Mouse (Mus musculus) layer of hippocampus, adult 8-10 months (tissue): ENCODE results near the gene Barhl1. TPM values are rescaled to one million over a fixed set of nuclear protein-coding genes. Genes with fewer than 3 reads are reported as not detected.

Experiments
- DNase-seq, 2 experiments: peaks; one replicate each; pipeline ENCODE4 v3.0.0; 2022; ENCODE audit warnings: low spot score in 2 of 2
- total RNA-seq, 4 experiments: library from RNA; stranded (reverse); gene quantifications; 2 replicates each; pipeline ENCODE4 v1.2.4; 2022

Barhl1 gene
- total RNA-seq = not detected

DNA sequence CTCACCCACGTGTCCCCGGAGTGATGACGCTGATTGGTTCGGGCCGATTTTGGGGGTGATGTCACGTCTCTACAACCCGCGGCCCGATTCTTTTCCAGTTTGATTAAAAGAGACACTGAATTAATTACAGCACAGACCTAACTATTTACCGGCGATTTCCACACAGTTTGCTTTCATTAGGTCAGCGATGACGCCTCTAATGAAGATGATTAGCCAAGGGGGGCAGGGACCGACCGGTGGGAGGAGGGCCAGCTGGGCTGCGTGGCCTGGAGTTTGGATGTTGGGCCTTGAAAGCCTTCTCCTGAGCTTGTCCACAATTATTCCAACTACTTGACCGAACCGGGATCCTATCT is at the start of gene Barhl1:
Gene Barhl1, minus strand, starts transcription at position 156 of the 353 bp plus-strand sequence.
- DNase-seq = no peak

DNA sequence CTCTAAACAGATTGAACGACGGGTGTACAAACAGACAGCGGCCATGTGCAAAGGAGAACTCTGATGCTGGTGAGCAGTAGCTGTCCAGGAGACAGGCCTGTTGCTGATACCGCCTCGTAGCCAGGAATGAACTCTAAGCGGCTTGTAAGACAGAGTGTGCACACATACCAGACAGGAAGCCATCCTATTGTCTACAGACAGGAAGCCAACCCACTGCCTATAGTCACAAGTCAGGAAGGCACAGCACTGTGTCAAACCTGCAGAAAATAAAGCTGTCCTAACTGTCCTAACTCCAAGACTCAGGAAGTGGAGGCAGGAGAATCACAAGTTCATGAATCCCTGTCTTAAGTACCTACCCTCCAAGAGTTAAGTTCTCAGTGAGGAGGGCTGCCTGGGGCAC is 47.1 kb upstream of the Barhl1 start:
- no peak for DNase-seq

GRCm38 (mm10) chr2:28961636-28962035 is 45.2 kb upstream of the Barhl1 start:
- no peak for DNase-seq

DNA sequence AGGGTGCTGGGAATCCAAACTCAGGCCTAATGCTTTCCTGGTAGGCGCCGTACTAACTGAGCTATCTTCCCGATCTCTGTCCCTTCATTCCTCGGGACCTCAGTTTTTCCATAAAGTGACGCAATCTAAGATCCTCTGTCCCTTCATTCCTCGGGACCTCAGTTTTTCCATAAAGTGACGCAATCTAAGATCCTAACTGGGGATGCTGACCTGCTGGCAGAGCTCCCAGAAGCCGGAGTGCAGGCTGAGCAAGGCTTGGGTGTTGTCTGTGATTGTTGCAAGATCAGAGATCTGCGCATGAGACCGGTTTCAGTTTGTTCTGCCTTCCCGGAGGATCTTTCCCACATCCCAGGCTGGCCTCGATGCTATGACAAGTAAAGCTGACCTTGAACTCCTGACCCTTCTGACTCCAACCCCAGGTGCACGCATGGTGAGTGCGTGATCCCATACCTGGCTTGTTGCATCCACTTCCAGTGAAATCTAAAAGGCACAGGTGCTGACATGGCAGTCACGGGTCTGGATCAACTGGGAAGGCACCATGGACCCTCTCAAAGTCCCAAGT is 44.6 kb upstream of the Barhl1 start:
- DNase-seq = no peak

DNA sequence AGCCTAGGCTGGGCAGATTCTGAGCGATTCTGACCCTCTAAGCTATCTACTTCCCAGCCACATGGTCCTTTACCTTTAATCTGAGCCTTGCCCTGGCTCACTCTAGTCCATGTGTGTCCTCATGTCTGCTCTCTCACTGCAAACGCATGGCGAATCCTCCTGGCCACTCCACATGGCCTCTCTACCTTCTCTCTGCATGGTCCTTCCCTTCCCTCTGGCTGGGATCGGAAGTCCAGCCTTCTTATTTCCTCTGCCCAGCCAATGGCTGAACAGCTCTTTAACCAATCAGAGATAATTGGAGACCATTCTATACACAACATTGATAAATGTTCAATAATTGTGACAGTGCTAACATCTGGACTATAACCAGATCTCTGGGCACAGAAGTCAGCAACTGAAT is 40.4 kb upstream of the Barhl1 start:
- no peak for DNase-seq

DNA sequence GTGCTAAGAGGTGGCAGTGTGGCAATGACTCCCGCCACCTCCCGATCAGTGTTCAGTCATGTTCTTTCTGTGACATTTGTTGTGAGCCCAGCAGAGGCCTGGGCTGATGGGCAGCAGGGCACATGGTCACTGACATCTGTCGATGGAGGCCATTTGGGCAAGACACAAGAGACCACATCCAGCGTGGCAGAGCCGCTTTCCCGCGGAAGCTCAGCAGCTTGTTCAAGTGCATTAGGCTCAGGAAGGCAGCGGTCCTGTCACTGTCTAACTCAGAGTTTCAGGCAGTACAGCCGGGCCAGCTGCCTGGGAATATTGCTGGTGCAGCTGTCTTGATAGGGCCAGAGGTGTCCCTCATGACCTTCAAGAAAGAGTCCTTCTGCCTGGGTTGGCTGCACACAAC is 38.1 kb upstream of the Barhl1 start:
- no peak for DNase-seq

- no peak for DNase-seq
These were observed 36.5 kb upstream of the Barhl1 start for GRCm38 (mm10) chr2:28952981-28953380.

DNA sequence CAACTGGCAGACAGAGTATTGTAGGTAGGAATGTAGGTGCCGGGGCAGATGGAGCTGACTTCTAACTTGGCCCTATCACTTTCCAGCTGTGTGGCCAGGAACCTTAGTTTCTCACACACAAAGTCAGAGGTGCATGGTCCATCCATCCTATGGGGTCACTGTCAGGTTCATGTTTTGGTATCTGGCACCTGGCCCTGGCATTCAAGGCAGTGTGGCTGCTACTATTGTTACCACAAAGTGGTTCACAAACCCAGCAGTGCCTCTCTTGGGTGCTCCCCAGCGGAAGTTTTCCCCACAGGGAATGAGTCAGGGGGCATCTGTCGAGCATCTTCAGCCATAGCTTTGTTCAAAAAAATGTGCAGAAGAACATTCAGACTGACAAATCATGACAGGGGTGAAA is 29.8 kb upstream of the Barhl1 start:
- no peak for DNase-seq

- no peak for DNase-seq
These were observed 28.9 kb upstream of the Barhl1 start for GRCm38 (mm10) chr2:28945388-28945787.

DNA sequence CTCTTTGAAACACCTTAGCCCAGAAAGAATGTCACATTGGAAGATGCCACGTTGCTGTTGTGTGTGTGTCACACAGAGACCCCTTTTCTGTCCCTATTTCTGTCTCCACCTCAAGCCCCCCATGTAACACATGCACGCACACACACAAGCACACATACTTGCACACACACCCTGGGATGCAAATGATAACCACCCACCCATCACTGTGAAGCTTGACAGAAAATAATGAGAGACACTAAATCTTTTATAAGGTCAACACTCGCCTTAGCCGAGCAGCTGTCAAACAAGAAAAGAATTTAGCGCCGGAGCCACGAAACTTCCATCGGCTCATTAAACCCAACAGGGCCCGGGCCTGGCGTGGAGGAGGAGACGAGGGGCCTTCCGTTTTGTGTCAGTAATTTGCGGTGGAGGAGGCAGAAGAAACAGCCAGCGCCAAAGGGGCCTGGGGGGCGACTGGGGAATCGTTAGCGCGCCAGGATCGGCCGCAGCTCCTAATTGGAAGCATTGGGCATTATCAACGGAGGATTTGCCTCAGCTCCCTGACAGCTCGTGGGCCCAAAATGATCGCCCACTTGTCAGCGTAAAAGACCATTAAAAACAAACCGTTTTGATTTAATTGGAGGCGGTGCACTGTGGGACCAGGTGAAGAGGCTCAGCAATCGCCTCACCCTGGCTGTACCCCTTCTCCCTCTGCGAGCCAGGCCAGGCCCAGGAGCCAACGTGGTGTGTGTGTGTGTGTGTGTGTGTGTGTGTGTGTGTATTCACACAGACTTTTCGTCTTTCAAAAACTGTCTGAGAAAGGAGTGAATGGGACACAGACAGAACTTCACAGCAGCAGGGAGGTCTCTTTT is 27.4 kb upstream of the Barhl1 start:
- no peak for DNase-seq

DNA sequence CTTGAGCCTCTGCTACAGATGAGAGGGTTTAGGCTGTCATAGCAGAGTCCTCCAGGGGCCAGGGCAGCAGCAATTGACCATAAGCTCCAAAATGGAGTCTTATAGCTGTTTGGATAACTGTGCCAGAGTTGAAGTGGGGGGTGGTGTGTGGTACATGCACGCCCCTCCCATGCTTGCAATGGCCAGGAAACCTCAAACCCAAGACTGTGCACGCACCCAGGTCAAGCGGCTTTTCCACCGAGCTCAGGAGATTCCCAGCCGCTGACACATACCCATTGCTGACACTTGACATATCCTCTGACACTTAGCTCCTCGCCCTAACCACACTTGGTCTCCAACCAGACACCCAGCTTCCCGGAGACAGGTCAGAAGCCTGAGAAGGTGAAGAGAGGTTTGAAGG is 22.5 kb upstream of the Barhl1 start:
- no peak for DNase-seq

GRCm38 (mm10) chr2:28930571-28930970 is 14.1 kb upstream of the Barhl1 start:
- DNase-seq = no peak

GRCm38 (mm10) chr2:28923912-28924311 is 7.4 kb upstream of the Barhl1 start:
- peak; percentile 38 to 62 for DNase-seq

- no peak for DNase-seq
These were observed 2.5 kb upstream of the Barhl1 start for GRCm38 (mm10) chr2:28919001-28919400.

- DNase-seq = no peak
These were observed 1.3 kb upstream of the Barhl1 start for GRCm38 (mm10) chr2:28917518-28918361.

- no peak for DNase-seq
These were observed 669 bp upstream of the Barhl1 start for GRCm38 (mm10) chr2:28917156-28917517.

DNA sequence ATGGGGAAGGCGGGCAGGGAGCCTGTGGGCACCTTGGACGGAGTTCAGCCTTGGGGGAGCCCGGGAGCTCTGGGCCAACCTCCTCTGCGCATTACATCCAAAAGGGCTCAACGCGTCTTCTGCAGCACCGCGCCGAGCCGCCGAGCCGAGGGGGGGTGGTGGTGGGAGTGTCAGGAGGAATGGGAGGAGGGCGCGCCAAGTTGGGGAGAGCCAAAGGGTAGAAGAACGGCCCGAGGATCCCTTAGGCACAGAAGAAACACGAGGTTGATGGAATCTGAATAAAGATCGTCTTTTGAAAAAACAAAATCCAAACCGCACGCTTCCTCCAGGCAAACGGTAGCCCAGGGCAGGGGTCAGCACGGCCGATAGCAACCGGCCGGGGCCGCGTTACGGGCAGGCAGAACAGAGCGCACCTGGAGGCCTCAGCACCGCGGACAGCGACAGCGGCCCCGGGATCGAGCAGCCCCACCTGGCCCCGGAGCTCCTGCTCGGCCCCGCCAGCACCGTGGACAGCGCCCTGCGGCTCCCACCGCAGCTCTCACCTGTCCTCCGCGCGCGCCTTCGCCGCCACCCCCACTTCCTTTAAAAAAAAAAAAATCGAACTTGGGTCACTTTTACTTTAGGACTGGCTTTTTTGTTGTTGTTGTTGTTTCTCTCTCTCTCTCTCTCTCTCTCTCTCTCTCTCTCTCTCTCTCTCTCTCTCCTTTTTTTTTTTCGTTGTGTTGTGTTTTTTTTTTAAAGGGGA is 528 bp downstream of the Barhl1 start:
- no peak for DNase-seq

DNA sequence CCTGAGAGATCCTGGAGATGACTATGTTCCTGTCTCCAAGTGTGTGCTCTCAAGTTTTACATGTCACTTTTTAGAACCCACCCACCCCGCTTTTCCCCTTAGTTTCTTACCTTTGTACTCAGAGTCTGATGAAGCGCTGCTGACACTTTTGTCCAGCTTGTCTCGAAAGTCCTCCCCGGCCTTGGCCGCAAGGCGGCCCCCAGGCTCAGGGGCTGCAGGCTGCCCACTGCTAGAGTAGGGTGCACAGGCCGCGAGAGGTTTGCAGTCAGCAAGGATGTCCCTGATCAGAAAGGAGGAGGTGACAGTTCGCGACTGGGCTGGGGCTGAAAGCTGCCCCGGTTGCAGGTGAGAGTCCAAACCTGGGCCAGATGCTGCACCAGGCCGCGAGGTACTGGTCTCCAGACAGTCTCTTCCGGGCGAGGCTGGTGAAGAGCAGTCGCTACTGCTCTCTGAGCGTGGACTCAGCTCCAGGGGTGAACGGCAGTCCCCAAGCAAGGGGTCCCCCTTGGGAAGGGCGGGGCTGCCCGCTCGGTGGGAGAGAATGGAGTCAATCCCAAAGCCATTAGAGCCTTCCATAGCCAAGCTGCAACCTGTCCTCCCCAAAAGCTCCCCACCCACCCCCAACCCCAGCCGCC is 1.2 kb downstream of the Barhl1 start:
- no peak for DNase-seq

DNA sequence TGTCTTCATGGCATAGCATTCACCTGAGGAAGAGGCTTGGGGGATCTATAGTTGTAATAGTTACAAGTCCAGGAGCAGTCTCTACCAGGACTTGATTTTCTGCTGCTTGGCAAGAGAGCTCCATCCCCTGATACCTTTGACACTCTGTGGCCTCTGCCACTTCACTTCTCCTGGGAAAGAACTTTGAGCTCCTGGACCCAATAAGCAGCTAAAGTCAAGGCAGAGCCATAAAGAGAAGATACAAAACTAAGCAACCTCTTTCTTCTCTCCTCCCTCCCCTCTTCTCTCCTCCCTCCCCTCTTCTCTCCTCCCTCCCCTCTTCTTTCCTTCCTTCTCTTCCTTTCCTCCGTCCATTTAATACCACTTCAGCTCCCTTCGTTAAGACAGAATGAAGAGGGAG is 2.3 kb downstream of the Barhl1 start:
- DNase-seq = no peak

- no peak for DNase-seq
These were observed 3.5 kb downstream of the Barhl1 start for GRCm38 (mm10) chr2:28912961-28913360.

GRCm38 (mm10) chr2:28912039-28912700 is 4.3 kb downstream of the Barhl1 start:
- DNase-seq = no peak
